Mouse (Mus musculus): ENCODE measurements at regions not wholly inside any gene's neighbourhood (a gene's known extent, or its start where the extent isn't known, plus 50 kb on each side); places are given as distances from the start of the nearest gene placed in this dataset.
A peak's percentile ranks its signal among the peaks of the same experiment; 100 is the strongest.

DNA sequence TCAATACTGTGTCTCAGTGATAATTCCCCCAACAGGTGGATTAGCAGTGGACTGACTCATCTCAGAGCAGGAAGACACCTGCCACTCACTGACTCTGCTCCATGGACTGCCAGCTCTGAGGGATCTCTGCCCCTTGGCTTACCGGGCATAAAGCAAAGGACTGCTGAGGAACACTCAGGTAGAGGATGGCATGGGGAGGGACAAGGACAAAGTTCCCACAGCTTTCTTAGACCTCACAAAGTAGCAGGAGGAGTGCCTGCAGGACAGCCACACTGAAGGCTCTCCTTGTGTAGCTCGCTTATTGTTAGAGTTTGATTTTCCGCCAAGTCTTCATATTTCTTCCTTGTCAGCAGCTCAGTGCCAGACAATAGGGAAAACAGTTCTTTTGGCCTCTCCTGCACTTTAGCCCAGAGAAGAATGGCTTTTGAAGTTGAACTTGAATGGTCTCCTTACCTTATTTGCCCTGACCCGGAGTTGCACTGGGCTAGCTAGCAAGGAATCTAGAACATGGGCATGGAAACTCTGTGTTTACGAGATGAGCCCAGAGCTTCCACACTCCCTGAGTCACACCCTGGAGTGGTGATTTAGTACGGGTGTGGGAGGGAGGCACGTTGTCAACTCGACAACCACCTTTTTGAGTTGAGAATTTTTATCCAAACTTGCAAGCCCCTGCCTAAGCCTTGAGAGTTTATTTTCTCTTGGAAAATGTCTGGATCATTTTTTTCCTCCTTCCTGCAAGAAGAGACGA, 331.4 kb downstream of the Cog6 start:
- ATAC-seq, result peak; percentile 16; the same call in 1 of the 2 replicates
- Histone ChIP-seq H3K27ac (ENCODE audit: low read depth, low read length) (no peak overlapping the region), H3K9me3 (ENCODE audit: control insufficient read depth) (no peaks in the 10 kb centered on the region), H3K9ac (ENCODE audit: low read depth, low read length) (no peak overlapping the region), H3K27me3 (replicated peaks; ENCODE audit: control insufficient read depth, insufficient read depth, low read length) (no peaks in the 10 kb centered on the region), H3K4me3 (ENCODE audit: low read depth, low read length) (no peak overlapping the region), H3K4me2 (replicated peaks; ENCODE audit: low read depth) (no peak overlapping the region), H3K36me3 (ENCODE audit: control insufficient read depth, insufficient read depth) (no peaks in the 10 kb centered on the region), H3K4me1 (replicated peaks; ENCODE audit: control insufficient read depth, insufficient read depth, low read length) (0 out of 2 replicates have a peak, but pooled peaks cover 3% of the 10 kb centered on the region)
- WGBS, result 41% methylated on average over 9 of the region's 9 CpGs
- TF ChIP-seq CTCF (IDR thresholded peaks at IDR 0.05; ENCODE audit: low read depth), result no peak

DNA sequence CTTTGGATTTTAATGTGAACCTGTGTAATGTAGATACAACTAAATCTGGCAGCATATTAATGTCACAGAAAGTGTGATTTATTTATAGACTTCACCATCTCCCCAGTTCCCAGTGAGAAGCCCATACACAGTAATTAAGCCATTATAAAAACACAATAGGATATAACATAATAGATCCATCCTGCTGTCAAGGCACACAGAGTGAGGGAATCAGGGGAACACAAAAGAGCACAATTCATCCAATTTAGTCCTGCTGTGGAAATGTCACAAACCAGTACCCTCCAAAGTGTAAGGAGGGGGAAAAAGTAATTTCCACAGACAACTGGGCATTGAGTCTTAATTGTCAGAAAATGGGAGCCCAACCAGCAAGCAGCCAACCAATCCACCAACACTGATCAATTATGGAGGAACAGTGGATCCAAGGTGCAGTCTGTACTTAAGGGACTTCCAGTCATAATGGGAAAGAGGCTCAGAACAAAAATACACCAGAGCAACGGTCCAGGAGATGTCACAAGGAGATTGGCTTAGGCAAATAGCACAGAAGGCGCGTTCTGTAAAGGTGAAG, 336.1 kb downstream of the Cog6 start:
- TF ChIP-seq CTCF (IDR thresholded peaks at IDR 0.05; ENCODE audit: low read depth), result no peak
- no peak for ATAC-seq
- H3K27ac ChIP-seq (ENCODE audit: low read depth, low read length), result no peak overlapping the region
- no peaks in the 10 kb centered on the region for H3K27me3 ChIP-seq (replicated peaks; ENCODE audit: control insufficient read depth, insufficient read depth, low read length)
- no peak overlapping the region for H3K9ac ChIP-seq (ENCODE audit: low read depth, low read length)
- H3K4me1 ChIP-seq (replicated peaks; ENCODE audit: control insufficient read depth, insufficient read depth, low read length), result 0 out of 2 replicates have a peak, but pooled peaks cover 3% of the 10 kb centered on the region
- no peaks in the 10 kb centered on the region for H3K9me3 ChIP-seq (ENCODE audit: control insufficient read depth)
- no peak overlapping the region for H3K4me3 ChIP-seq (ENCODE audit: low read depth, low read length)
- WGBS, result 82% methylated on average over 3 of the region's 3 CpGs
- H3K36me3 ChIP-seq (ENCODE audit: control insufficient read depth, insufficient read depth), result no peaks in the 10 kb centered on the region
- no peak overlapping the region for H3K4me2 ChIP-seq (replicated peaks; ENCODE audit: low read depth)

DNA sequence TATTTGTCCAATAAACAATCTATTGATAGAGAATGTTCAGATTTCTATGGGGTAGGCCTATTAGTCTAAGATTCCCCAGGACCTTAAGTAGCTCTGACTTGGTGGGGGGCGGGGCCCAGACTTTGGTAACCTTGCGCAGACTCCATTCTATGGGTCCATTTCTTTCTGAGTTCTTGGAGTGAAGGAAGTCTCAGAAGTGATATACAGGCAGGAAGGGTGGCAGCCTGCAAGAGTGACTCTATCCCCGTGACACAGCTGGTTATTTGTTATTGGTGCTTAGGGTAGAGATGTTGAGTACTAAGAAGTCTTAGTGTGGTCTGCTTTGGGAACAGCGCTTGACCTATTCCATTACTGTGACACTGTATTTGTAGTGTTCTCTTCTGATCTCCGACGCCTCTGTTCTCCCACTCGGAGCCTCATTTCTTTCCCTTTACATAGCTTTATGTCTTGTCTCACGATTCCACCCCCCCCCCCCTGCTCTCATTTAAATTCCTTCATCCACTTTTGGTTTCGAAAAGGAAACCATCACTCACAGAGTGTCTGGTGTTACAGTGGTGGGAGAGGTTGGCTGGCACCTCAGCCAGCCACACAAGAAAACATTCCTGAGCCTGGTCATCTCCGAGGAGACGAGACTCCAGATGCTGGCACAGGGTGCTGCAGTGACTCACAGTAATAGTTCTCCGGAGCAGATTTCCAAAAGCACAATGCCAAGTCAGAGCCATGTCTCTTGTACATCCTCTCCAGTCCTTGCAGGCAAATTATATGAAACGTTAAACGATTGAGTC, 340.0 kb downstream of the Cog6 start:
- H3K4me2 ChIP-seq (replicated peaks; ENCODE audit: low read depth), result no peak overlapping the region
- TF ChIP-seq CTCF (IDR thresholded peaks at IDR 0.05; ENCODE audit: low read depth), result no peak
- H3K27ac ChIP-seq (ENCODE audit: low read depth, low read length), result no peak overlapping the region
- 76% methylated on average over 14 of the region's 14 CpGs for WGBS
- H3K9ac ChIP-seq (ENCODE audit: low read depth, low read length), result no peak overlapping the region
- no peaks in the 10 kb centered on the region for H3K9me3 ChIP-seq (ENCODE audit: control insufficient read depth)
- no peaks in the 10 kb centered on the region for H3K27me3 ChIP-seq (replicated peaks; ENCODE audit: control insufficient read depth, insufficient read depth, low read length)
- ATAC-seq, result no peak
- H3K36me3 ChIP-seq (ENCODE audit: control insufficient read depth, insufficient read depth), result no peaks in the 10 kb centered on the region
- H3K4me3 ChIP-seq (ENCODE audit: low read depth, low read length), result no peak overlapping the region
- H3K4me1 ChIP-seq (replicated peaks; ENCODE audit: control insufficient read depth, insufficient read depth, low read length), result no peaks in the 10 kb centered on the region

DNA sequence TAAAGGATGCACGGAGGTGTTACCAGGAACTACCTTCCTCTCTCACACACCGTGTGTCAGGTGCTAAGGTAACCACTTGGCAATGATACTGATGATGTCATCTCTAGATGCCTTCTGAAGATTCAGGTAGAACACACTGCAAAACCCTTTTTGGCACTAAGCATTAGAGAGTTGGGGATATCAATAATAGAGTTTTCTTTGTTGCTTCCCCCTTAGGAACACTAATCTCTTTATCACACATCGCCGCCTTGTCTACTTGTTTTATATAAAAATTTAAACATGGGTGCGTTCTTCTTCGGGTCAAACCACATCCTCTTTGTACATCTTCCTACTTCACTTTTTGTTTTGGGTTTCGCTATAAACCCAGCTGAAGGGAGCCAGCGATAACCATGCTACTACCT, 346.4 kb downstream of the Cog6 start:
- 93% methylated on average over 8 of the region's 8 CpGs for WGBS
- no peak overlapping the region for H3K9ac ChIP-seq (ENCODE audit: low read depth, low read length)
- H3K36me3 ChIP-seq (ENCODE audit: control insufficient read depth, insufficient read depth), result no peaks in the 10 kb centered on the region
- H3K4me2 ChIP-seq (replicated peaks; ENCODE audit: low read depth), result no peak overlapping the region
- no peak overlapping the region for H3K4me3 ChIP-seq (ENCODE audit: low read depth, low read length)
- H3K27ac ChIP-seq (ENCODE audit: low read depth, low read length), result no peak overlapping the region
- no peak for TF ChIP-seq CTCF (IDR thresholded peaks at IDR 0.05; ENCODE audit: low read depth)
- ATAC-seq, result no peak
- H3K9me3 ChIP-seq (ENCODE audit: control insufficient read depth), result no peaks in the 10 kb centered on the region
- no peaks in the 10 kb centered on the region for H3K4me1 ChIP-seq (replicated peaks; ENCODE audit: control insufficient read depth, insufficient read depth, low read length)
- H3K27me3 ChIP-seq (replicated peaks; ENCODE audit: control insufficient read depth, insufficient read depth, low read length), result no peaks in the 10 kb centered on the region

DNA sequence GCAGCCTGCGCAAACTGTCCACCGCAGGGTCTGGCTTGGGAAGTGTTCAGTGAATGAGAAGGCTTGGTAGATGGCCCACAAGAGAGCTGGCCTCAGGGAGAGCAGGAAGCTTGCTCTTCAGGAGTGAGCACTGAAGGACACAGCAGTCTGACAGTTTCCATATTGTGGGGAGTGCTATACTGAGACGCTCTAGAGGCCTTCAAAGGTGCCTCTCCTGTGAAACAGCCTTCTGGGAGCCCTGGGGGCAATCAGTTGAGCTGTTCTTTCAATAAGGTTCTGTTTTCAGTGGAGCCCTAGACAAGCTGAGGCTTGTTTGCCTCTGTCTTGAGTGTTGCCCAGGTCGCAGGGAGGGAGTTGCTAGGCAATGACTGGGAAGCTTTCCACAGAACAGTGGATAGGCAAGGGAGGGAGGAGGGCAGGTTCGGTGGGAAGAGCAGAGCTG, 353.9 kb downstream of the Cog6 start:
- no peak for ATAC-seq

DNA sequence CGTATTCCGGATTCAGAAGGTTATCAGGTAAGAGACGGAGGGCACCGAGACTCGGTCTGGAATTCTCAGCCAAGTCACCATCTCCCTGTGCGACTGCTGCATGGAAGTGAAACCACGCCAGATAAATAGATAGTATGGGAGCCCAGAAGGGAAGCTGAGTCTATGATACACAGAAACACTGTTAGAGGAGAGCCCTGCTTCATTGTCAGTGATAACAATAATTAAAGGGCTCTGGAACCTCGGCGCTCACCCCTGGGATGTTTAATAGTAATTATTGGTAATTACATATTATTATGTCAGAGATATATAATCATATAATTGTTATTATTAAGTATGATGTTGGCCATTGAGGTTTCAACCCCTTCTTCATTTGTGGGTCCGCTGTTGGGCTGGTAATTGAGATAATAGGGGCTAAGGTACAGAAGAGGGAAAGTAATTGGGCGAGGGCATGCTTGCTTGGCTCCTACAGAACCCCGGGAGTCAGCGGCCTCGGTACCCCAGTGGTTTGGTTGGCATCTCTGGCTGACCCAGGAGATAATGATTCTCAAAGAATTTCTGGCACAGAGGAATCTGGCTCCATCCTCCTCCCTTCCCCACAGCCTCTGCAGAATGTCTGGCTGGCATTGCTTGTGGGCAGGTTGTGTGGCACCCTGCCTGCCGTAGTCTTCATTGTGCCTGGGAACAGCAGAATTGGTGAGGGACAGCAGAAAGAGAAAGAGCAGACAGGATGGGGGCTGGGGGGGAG, 354.7 kb downstream of the Cog6 start:
- H3K4me2 ChIP-seq (replicated peaks; ENCODE audit: low read depth), result no peak overlapping the region
- no peaks in the 10 kb centered on the region for H3K36me3 ChIP-seq (ENCODE audit: control insufficient read depth, insufficient read depth)
- 89% methylated on average over 15 of the region's 15 CpGs for WGBS
- no peak for TF ChIP-seq CTCF (IDR thresholded peaks at IDR 0.05; ENCODE audit: low read depth)
- H3K4me1 ChIP-seq (replicated peaks; ENCODE audit: control insufficient read depth, insufficient read depth, low read length), result no peaks in the 10 kb centered on the region
- no peaks in the 10 kb centered on the region for H3K27me3 ChIP-seq (replicated peaks; ENCODE audit: control insufficient read depth, insufficient read depth, low read length)
- no peak overlapping the region for H3K9ac ChIP-seq (ENCODE audit: low read depth, low read length)
- no peak for ATAC-seq
- no peak overlapping the region for H3K4me3 ChIP-seq (ENCODE audit: low read depth, low read length)
- H3K9me3 ChIP-seq (ENCODE audit: control insufficient read depth), result no peaks in the 10 kb centered on the region
- H3K27ac ChIP-seq (ENCODE audit: low read depth, low read length), result no peak overlapping the region

More for the DNA sequence above, 353.9 kb downstream of the Cog6 start:
- Histone ChIP-seq H3K36me3 (ENCODE audit: control insufficient read depth, insufficient read depth) (no peaks in the 10 kb centered on the region), H3K27me3 (replicated peaks; ENCODE audit: control insufficient read depth, insufficient read depth, low read length) (no peaks in the 10 kb centered on the region), H3K27ac (ENCODE audit: low read depth, low read length) (no peak overlapping the region), H3K4me1 (replicated peaks; ENCODE audit: control insufficient read depth, insufficient read depth, low read length) (no peaks in the 10 kb centered on the region), H3K9ac (ENCODE audit: low read depth, low read length) (no peak overlapping the region), H3K4me2 (replicated peaks; ENCODE audit: low read depth) (no peak overlapping the region), H3K9me3 (ENCODE audit: control insufficient read depth) (no peaks in the 10 kb centered on the region), H3K4me3 (ENCODE audit: low read depth, low read length) (no peak overlapping the region)
- TF ChIP-seq CTCF (IDR thresholded peaks at IDR 0.05; ENCODE audit: low read depth), result no peak
- 56% methylated on average over 5 of the region's 5 CpGs for WGBS
